Mouse (Mus musculus) midbrain, embryonic 11.5 days (tissue): Measurements from ENCODE around the gene Gm6040. TPM values are rescaled to one million over a fixed set of nuclear protein-coding genes. Genes with fewer than 3 reads are reported as not detected.

ENCODE experiments used
- polyA plus RNA-seq: library from polyadenylated mRNA; unstranded; fragments of >200 nt; fragmentation: Nextera tagmentation; extraction: Ambion mirVana; gene quantifications from 2 replicates; pipeline ENCODE4 v1.2.1, GENCODE M21; 2014

The Gm6040 gene
- polyA plus RNA-seq, 1 experiment from 2014 or later, result not detected

Other genes starting within 250 kb of the Gm6040 start
- not detected in 2 replicates for gene Defb33, start 29.4 kb downstream of the Gm6040 start, polyA plus RNA-seq
- gene Gm15056, start 19.4 kb downstream of the Gm6040 start, polyA plus RNA-seq, result not detected in 2 replicates
- gene AY761185, start 22.6 kb upstream of the Gm6040 start, polyA plus RNA-seq, result not detected in 2 replicates
- not detected in 2 replicates for gene Defa21, start 103.5 kb upstream of the Gm6040 start, polyA plus RNA-seq
- gene Defa23, start 133.0 kb upstream of the Gm6040 start, polyA plus RNA-seq, result not detected in 2 replicates
- not detected in 2 replicates for gene Defa35, start 143.0 kb upstream of the Gm6040 start, polyA plus RNA-seq
- gene Defa25, start 162.4 kb upstream of the Gm6040 start, polyA plus RNA-seq, result not detected in 2 replicates
- gene Gm14851, start 174.0 kb upstream of the Gm6040 start, polyA plus RNA-seq, result not detected in 2 replicates
- not detected in 2 replicates for gene Defa30, start 212.6 kb upstream of the Gm6040 start, polyA plus RNA-seq
- not detected in 2 replicates for gene Defa22, start 240.2 kb upstream of the Gm6040 start, polyA plus RNA-seq